Mouse (Mus musculus): Measurements from ENCODE around the gene Gas2l2. TPM values are rescaled to one million over a fixed set of nuclear protein-coding genes. Genes with fewer than 3 reads are reported as not detected.

Gas2l2 gene
- polyA plus RNA-seq, 1 experiment from 2014 or later = not detected

GRCm38 (mm10) chr11:83455608-83456007 is 26.4 kb upstream of the Gas2l2 start:
- Histone ChIP-seq H3K27me3 (no peaks in the 10 kb centered on the region), H3K27ac (no peak overlapping the region), H3K4me3 (replicated peaks) (no peak overlapping the region), H3K36me3 (no peaks in the 10 kb centered on the region), H3K9me3 (replicated peaks) (no peaks in the 10 kb centered on the region), H3K4me1 (peaks cover 26% of the 10 kb centered on the region), H3K9ac (no peak overlapping the region), H3K4me2 (no peak overlapping the region)
- no peak for ATAC-seq (replicated peaks; ENCODE audit: low FRiP score)
- 74% methylated on average over 3 of the region's 3 CpGs for WGBS

- no peak overlapping the region for H3K9ac ChIP-seq
- H3K4me2 ChIP-seq = no peak overlapping the region
- H3K27ac ChIP-seq = no peak overlapping the region
- no peaks in the 10 kb centered on the region for H3K9me3 ChIP-seq (replicated peaks)
- H3K36me3 ChIP-seq = no peaks in the 10 kb centered on the region
- H3K27me3 ChIP-seq = no peaks in the 10 kb centered on the region
- H3K4me1 ChIP-seq = peaks cover 28% of the 10 kb centered on the region
- 18% methylated on average over 4 of the region's 4 CpGs for WGBS
- no peak for ATAC-seq (replicated peaks; ENCODE audit: low FRiP score)
- H3K4me3 ChIP-seq (replicated peaks) = no peak overlapping the region
Observed at GRCm38 (mm10) chr11:83454548-83454947, 25.3 kb upstream of the Gas2l2 start.

GRCm38 (mm10) chr11:83451281-83451680 is 22.0 kb upstream of the Gas2l2 start:
- Histone ChIP-seq H3K4me2 (no peak overlapping the region), H3K9me3 (replicated peaks) (no peaks in the 10 kb centered on the region), H3K27me3 (peaks cover 10% of the 10 kb centered on the region), H3K9ac (no peak overlapping the region), H3K36me3 (no peaks in the 10 kb centered on the region), H3K27ac (no peak overlapping the region), H3K4me3 (replicated peaks) (no peak overlapping the region), H3K4me1 (peaks cover 35% of the 10 kb centered on the region)
- 85% methylated on average over 10 of the region's 10 CpGs for WGBS
- no peak for ATAC-seq (replicated peaks; ENCODE audit: low FRiP score)

- no peaks in the 10 kb centered on the region for H3K36me3 ChIP-seq
- H3K9ac ChIP-seq = no peak overlapping the region
- no peak overlapping the region for H3K4me3 ChIP-seq (replicated peaks)
- no peaks in the 10 kb centered on the region for H3K9me3 ChIP-seq (replicated peaks)
- peaks cover 35% of the 10 kb centered on the region for H3K4me1 ChIP-seq
- peaks cover 16% of the 10 kb centered on the region for H3K27me3 ChIP-seq
- no peak overlapping the region for H3K4me2 ChIP-seq
- H3K27ac ChIP-seq = no peak overlapping the region
- no peak for ATAC-seq (replicated peaks; ENCODE audit: low FRiP score)
- WGBS = 56% methylated on average over 1 of the region's 1 CpGs
Observed at GRCm38 (mm10) chr11:83450550-83450949, 21.3 kb upstream of the Gas2l2 start.

DNA sequence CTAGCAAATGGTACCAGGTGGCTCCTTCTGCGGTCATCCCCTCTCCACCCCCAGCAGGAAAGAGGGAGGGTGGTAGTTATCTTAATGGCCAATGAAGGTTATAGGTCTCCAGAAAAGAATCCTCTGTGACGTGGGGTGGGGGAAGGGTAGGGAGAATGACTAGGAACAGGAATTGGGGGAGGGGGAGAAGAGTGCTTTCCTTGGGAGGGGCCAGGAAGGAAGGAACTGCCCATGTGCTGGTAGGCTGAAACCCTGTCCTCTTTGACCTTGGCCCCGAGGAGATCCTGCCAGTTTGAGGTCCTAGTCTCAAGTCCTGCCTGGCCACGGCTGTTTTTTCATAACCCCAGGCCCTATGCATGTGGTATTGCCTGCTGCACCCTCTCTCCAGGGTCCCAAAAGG is 20.0 kb upstream of the Gas2l2 start:
- peaks cover 33% of the 10 kb centered on the region for H3K4me1 ChIP-seq
- H3K27ac ChIP-seq = peak overlapping the region; percentile 73
- H3K9ac ChIP-seq = no peak overlapping the region
- H3K9me3 ChIP-seq (replicated peaks) = no peaks in the 10 kb centered on the region
- H3K36me3 ChIP-seq = no peaks in the 10 kb centered on the region
- H3K4me2 ChIP-seq = no peak overlapping the region
- 8% methylated on average over 4 of the region's 4 CpGs for WGBS
- H3K27me3 ChIP-seq = peaks cover 29% of the 10 kb centered on the region
- no peak overlapping the region for H3K4me3 ChIP-seq (replicated peaks)
- no peak for ATAC-seq (replicated peaks; ENCODE audit: low FRiP score)

DNA sequence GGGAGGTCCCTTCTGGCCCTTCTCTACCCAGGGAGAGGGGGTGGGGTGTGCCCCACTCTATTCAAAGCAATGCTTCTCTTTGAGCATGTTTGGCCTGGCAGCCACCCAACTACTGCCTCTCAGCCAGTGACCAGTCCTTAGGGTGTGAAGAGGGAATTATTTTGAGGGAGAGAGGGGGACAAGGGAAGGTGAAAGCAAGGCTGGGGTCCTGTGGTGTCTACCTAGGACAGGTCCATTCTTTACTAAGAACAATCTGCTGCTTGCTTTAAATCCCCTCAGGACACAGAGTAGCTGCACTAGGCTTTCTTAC is 19.6 kb upstream of the Gas2l2 start:
- peak; percentile 47; the same call in 1 of the 2 replicates for ATAC-seq (replicated peaks; ENCODE audit: low FRiP score)
- Histone ChIP-seq H3K4me3 (replicated peaks) (no peak overlapping the region), H3K36me3 (no peaks in the 10 kb centered on the region), H3K4me2 (no peak overlapping the region), H3K9me3 (replicated peaks) (no peaks in the 10 kb centered on the region), H3K27ac (peak overlapping the region; percentile 73), H3K4me1 (peaks cover 36% of the 10 kb centered on the region), H3K9ac (no peak overlapping the region), H3K27me3 (peaks cover 33% of the 10 kb centered on the region)

DNA sequence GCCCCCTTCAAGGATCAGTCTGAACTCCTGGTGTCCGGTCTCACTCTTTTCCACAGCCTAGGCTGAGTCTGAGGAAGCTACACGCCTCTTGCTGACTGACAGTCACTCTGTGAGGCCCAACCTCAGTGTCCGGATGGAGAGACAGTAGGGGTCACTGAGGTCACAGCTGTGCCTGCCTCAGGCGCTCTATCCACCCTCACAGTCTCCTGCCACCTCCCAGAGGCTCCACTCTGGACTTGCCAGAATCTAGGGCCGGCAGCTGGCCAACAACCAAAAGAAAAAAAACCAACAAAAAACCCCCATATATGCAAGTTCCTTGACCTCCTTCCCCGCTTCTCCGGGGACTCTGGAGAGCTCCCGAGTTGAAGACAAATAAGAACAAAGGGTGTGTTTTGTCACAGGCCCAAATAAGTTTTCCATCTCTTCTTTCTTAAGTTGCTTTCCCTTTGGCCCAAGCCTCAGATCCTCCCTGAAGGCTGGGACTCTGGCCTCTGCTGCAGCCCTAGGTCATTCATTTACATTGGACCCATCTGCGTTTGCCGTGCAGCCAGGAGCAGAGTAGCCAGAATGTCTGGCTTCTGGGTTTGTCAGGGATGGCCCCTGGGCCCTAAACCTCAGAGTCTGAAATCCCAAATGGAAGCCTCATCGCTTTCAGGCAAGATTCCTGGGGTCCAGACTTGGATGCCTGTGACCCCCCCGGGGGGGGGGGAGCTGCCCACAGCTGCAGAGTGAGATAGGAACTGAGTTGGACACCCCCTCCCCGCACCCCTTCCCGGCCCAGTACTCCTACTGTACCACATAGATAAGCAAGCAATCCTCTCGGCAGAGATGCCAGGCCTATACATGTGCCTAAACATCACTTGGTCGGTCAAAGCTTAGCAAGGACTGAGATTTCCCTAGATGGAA is 19.0 kb upstream of the Gas2l2 start:
- peak overlapping the region; percentile 73 for H3K27ac ChIP-seq
- H3K4me3 ChIP-seq (replicated peaks) = no peak overlapping the region

DNA sequence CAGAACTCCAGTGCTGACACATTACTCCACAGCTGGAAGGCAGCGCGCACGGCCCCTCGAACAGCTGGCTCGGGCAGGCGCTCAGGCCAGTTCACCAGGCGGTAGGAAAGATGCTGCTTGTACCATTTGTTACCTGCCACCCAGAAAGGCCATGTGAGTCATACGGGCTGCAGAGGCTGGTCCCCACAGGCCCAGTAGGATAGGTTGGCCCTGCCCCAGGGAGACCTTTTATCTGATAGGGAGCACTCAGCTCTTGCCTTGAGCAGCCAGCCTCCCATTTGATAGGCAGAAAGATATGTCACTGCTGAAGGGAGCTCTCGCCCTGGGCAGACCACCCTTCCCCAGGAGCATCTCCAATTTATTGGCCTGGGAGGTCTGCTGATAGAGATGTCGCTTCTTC is 18.4 kb upstream of the Gas2l2 start:
- Histone ChIP-seq H3K9me3 (replicated peaks) (no peaks in the 10 kb centered on the region), H3K27ac (peak overlapping the region; percentile 73; the same call in 1 of the 2 replicates), H3K36me3 (no peaks in the 10 kb centered on the region), H3K4me3 (replicated peaks) (no peak overlapping the region), H3K4me1 (peaks cover 41% of the 10 kb centered on the region), H3K27me3 (peaks cover 45% of the 10 kb centered on the region), H3K9ac (no peak overlapping the region), H3K4me2 (no peak overlapping the region)
- 69% methylated on average over 10 of the region's 10 CpGs for WGBS
- ATAC-seq (replicated peaks; ENCODE audit: low FRiP score) = no peak

More for the DNA sequence above, 19.0 kb upstream of the Gas2l2 start:
- Histone ChIP-seq H3K27me3 (peaks cover 39% of the 10 kb centered on the region), H3K4me1 (peaks cover 39% of the 10 kb centered on the region), H3K9me3 (replicated peaks) (no peaks in the 10 kb centered on the region), H3K36me3 (no peaks in the 10 kb centered on the region), H3K9ac (no peak overlapping the region), H3K4me2 (no peak overlapping the region)
- ATAC-seq (replicated peaks; ENCODE audit: low FRiP score) = peak; percentile 41; the same call in 1 of the 2 replicates
- 38% methylated on average over 16 of the region's 16 CpGs for WGBS

- 27% methylated on average over 19 of the region's 19 CpGs for WGBS
Observed at GRCm38 (mm10) chr11:83445001-83445400, 15.7 kb upstream of the Gas2l2 start.

GRCm38 (mm10) chr11:83443824-83444223 is 14.6 kb upstream of the Gas2l2 start:
- Histone ChIP-seq H3K27me3 (peaks cover 68% of the 10 kb centered on the region), H3K36me3 (no peaks in the 10 kb centered on the region), H3K4me3 (replicated peaks) (no peak overlapping the region), H3K4me1 (peaks cover 35% of the 10 kb centered on the region), H3K9me3 (replicated peaks) (no peaks in the 10 kb centered on the region), H3K4me2 (no peak overlapping the region), H3K27ac (no peak overlapping the region), H3K9ac (0 out of 2 replicates have a peak overlapping the region, but pooled peaks have one; percentile 7)
- ATAC-seq (replicated peaks; ENCODE audit: low FRiP score) = no peak
- 4% methylated on average over 7 of the region's 7 CpGs for WGBS

More at GRCm38 (mm10) chr11:83445001-83445400, 15.7 kb upstream of the Gas2l2 start:
- Histone ChIP-seq H3K4me1 (peaks cover 44% of the 10 kb centered on the region), H3K27ac (no peak overlapping the region), H3K9me3 (replicated peaks) (no peaks in the 10 kb centered on the region), H3K4me2 (peak overlapping the region; percentile 53), H3K27me3 (peaks cover 63% of the 10 kb centered on the region), H3K36me3 (no peaks in the 10 kb centered on the region), H3K9ac (no peak overlapping the region), H3K4me3 (replicated peaks) (peak overlapping the region; percentile 29)
- ATAC-seq (replicated peaks; ENCODE audit: low FRiP score) = no peak

- Histone ChIP-seq H3K9me3 (replicated peaks) (no peaks in the 10 kb centered on the region), H3K36me3 (no peaks in the 10 kb centered on the region), H3K9ac (no peak overlapping the region), H3K4me2 (peak overlapping the region; percentile 50), H3K4me1 (peaks cover 24% of the 10 kb centered on the region), H3K27ac (no peak overlapping the region), H3K4me3 (replicated peaks) (peak overlapping the region; percentile 28), H3K27me3 (peaks cover 73% of the 10 kb centered on the region)
- ATAC-seq (replicated peaks; ENCODE audit: low FRiP score) = peak; percentile 18; the same call in 1 of the 2 replicates
- WGBS = 10% methylated on average over 29 of the region's 29 CpGs
Observed at GRCm38 (mm10) chr11:83442596-83443267, 13.5 kb upstream of the Gas2l2 start.

- no peak for ATAC-seq (replicated peaks; ENCODE audit: low FRiP score)
- Histone ChIP-seq H3K4me1 (peaks cover 19% of the 10 kb centered on the region), H3K27me3 (peaks cover 63% of the 10 kb centered on the region), H3K27ac (no peak overlapping the region), H3K4me3 (replicated peaks) (peak overlapping the region; percentile 66), H3K9ac (no peak overlapping the region), H3K9me3 (replicated peaks) (no peaks in the 10 kb centered on the region), H3K36me3 (no peaks in the 10 kb centered on the region), H3K4me2 (peak overlapping the region; percentile 98)
- WGBS = 41% methylated on average over 7 of the region's 7 CpGs
Observed at GRCm38 (mm10) chr11:83441235-83441634, 12.0 kb upstream of the Gas2l2 start.
